Mouse (Mus musculus) heart, postnatal 0 days (tissue): ENCODE data around the gene Slc29a1.

Source experiments
- CTCF ChIP-seq: IDR thresholded peaks from 2 replicates; pipeline ENCODE4 v1.5.1; 2016; ENCODE audit warnings: antibody characterized with exemption, control low read depth, low read depth
- EP300 ChIP-seq: IDR thresholded peaks from 2 replicates; pipeline ENCODE4 v1.6.1; 2016; ENCODE audit warnings: antibody characterized with exemption, low read depth

DNA sequence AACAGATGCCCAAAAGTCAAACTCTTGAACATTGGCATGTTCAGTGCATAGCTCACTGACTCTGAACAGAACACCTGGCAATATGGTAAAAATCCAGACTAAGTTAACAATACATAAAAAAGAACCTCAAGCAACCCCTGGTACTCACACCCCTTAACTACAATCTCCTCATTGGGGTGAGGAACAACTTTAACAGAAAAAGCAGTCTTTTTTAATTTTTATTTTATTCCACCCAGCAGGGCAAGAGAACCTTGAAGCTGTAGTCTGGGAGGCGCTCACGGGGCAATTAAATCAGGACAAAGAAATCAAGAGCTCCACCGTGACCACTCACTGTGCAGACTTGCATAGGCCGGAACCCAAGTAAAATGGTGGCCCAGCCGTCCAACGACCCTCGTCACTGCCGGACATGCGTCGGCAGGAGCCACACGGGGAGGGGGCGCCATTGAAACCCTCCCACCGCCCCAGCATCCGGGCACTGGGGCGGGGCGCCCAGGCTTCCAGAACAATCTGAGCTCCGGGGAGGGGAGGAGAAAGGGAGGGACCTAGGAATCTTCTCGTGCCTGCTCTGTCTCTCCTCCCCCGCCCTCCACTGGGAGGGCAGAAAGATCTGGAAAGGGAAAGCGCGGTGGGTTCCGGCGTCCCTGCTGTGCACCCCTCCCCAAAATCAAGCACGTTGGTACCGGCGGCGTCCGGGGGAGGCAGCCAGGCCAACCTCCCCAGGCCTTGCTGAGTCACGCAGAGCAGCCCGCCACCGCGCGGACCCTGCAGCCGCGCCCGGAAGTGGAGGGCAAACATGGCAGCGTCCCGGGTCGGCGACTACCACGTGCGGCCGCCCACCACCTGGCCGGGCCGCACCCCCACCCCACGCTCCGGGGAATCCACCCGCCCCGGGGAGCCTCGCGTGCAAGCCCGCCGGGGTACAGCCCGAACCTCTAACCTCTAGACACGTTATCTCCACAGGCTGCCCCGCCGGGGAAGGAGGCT is 27.0 kb downstream of the Slc29a1 start:
- no peak; the same call in 1 of the 2 replicates for TF ChIP-seq EP300
- TF ChIP-seq CTCF = no peak; the same call in 1 of the 2 replicates
